Mouse (Mus musculus): ENCODE measurements at regions not wholly inside any gene's neighbourhood (a gene's known extent, or its start where the extent isn't known, plus 50 kb on each side); places are given as distances from the start of the nearest gene placed in this dataset.

- Histone ChIP-seq H3K4me3 (replicated peaks) (no peak overlapping the region), H3K9ac (replicated peaks) (no peak overlapping the region), H3K4me2 (no peak overlapping the region), H3K36me3 (no peaks in the 10 kb centered on the region), H3K4me1 (replicated peaks) (no peaks in the 10 kb centered on the region), H3K27me3 (no peaks in the 10 kb centered on the region), H3K27ac (no peak overlapping the region), H3K9me3 (no peaks in the 10 kb centered on the region)
- ATAC-seq (ENCODE audit: insufficient number of reproducible peaks, insufficient read depth, low FRiP score, low TSS enrichment, low read depth): no peak
- 59% methylated on average over 5 of the region's 5 CpGs for WGBS
Observed at GRCm38 (mm10) chr16:66014861-66015602, 200.0 kb downstream of the Vgll3 start.

DNA sequence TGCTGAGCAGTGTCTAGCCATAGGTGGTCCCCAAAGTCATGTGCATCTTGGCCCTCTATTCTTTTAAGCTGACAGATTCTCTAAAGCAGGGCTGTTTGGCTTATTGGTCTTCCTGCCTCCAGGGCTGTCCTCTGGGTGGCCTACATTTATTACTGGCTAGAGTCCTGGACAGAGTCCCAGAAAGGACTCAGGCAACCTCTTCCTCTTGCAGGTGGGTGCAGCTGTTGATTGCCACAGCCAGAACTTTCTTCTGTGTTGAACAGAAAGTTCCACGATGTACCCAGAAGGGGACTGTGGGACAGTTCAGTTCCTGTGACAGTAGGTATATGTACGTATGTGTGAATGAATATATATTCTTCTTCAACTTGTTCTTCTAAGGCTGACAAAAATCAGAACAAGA is 202.0 kb downstream of the Vgll3 start:
- no peak for ATAC-seq (ENCODE audit: insufficient number of reproducible peaks, insufficient read depth, low FRiP score, low TSS enrichment, low read depth)
- WGBS: 85% methylated on average over 2 of the region's 2 CpGs
- H3K4me1 ChIP-seq (replicated peaks): no peaks in the 10 kb centered on the region

DNA sequence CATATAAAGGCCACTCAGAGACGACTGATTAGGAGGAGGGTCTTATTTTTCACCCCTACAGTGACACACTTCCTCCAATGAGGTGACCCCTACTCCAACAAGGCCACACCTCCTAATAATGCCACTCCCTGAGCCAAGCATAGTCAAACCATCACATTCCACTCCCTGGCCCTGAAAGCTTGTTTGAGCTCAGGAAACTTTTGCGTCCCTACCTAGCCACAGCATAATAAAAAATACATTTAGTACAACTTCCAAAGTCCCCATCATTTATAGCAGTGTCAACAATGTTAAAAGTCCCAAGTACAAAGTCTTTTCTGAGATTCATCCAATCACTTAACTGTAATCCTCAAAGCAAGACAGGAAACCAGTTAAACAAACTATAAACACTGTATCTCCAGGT is 208.3 kb downstream of the Vgll3 start:
- Histone ChIP-seq H3K4me3 (replicated peaks) (no peak overlapping the region), H3K36me3 (no peaks in the 10 kb centered on the region), H3K9me3 (no peaks in the 10 kb centered on the region), H3K4me2 (no peak overlapping the region), H3K27me3 (no peaks in the 10 kb centered on the region), H3K9ac (replicated peaks) (no peak overlapping the region), H3K4me1 (replicated peaks) (no peaks in the 10 kb centered on the region), H3K27ac (no peak overlapping the region)
- WGBS: 54% methylated on average over 2 of the region's 2 CpGs
- ATAC-seq (ENCODE audit: insufficient number of reproducible peaks, insufficient read depth, low FRiP score, low TSS enrichment, low read depth): no peak

More for the DNA sequence above, 202.0 kb downstream of the Vgll3 start:
- H3K9me3 ChIP-seq: no peaks in the 10 kb centered on the region
- no peak overlapping the region for H3K9ac ChIP-seq (replicated peaks)
- no peak overlapping the region for H3K4me2 ChIP-seq
- no peak overlapping the region for H3K27ac ChIP-seq
- H3K36me3 ChIP-seq: no peaks in the 10 kb centered on the region
- H3K27me3 ChIP-seq: no peaks in the 10 kb centered on the region
- H3K4me3 ChIP-seq (replicated peaks): no peak overlapping the region

Data from limb, embryonic 12.5 days (tissue).